Mouse (Mus musculus): Measurements from ENCODE around the gene Fgfr2. TPM values are rescaled to one million over a fixed set of nuclear protein-coding genes. Genes with fewer than 3 reads are reported as not detected.
"Not testable (repeated sequence)": the region's sequence is repeated elsewhere in the genome, so short reads cannot be mapped to it uniquely, and the experiment has no call there.

The Fgfr2 gene
- total RNA-seq, 2 experiments from 2014 or later = 1.5 to 1.7 TPM

- DNase-seq = peak; percentile 62 to 78
Measured at GRCm38 (mm10) chr7:133121661-133122378, 1.3 kb downstream of the Fgfr2 start.

DNA sequence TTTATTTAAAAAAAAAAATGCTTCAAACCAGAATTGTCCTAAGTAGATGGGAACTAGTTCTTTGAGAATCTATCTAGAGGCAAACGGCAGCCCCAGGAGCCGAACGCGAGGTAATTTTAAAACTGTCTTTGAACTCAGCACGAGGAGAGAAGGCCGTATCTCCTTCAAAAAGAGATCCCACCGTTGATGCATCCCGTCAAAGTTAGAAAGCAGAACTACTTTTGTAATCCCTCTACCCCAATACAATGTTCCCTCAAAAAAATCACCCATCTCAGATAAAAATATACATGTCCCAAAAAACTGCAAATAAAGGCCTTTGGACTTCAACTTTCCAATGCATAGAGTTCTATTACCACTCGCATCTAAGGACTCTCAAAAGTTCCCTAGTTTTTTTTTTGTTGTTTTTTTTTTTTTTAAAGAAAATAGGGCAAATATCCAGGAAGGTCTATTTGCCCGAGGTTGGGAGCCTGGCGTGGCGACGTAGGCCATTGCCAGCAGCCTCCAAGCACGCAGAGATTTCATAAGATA, 2.0 kb downstream of the Fgfr2 start:
- no peak for DNase-seq
- intact Hi-C loops (cut with DNase I) = loop anchor here (5.0 to 10.0 kb wide), 6 partner anchors 34 to 516 kb away; partner anchors contain the start of genes Abraxas2, Edrf1, Eef1akmt2 and Zranb1

More at GRCm38 (mm10) chr7:133121661-133122378, 1.3 kb downstream of the Fgfr2 start:
- intact Hi-C loops (cut with DNase I) = loop anchor here (2.0 to 10.0 kb wide), 7 partner anchors 35 to 515 kb away; partner anchors contain the start of genes Abraxas2, Edrf1, Eef1akmt2 and Zranb1

DNA sequence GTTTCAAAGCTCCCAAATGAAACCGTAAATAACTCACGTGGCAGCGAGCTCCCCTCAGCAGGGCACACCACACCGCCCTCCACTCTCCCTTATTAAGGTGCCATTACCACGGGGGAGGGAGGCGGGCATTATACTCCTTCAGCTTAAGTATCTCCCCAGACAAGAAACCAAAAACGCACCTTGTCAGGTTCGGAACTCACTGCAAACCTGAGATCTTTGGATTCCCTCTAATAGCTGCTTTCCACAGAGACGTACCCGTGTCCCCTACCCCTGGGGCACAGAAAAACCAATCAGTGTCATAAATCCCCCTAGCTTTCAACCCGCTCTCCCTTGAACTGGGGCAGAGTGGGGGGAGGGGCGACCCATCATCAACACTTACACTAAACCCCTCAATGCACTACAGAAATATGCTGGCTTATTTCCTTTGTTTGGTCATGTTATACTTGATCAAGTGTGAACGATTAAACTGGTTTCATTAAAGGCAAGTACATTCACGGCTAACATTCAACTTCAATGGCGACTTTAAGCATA, 2.9 kb downstream of the Fgfr2 start:
- intact Hi-C loops (cut with DNase I) = loop anchor here (5.0 to 10.0 kb wide), 6 partner anchors 33 to 517 kb away; partner anchors contain the start of genes Abraxas2, Edrf1, Eef1akmt2 and Zranb1
- no peak for DNase-seq

DNA sequence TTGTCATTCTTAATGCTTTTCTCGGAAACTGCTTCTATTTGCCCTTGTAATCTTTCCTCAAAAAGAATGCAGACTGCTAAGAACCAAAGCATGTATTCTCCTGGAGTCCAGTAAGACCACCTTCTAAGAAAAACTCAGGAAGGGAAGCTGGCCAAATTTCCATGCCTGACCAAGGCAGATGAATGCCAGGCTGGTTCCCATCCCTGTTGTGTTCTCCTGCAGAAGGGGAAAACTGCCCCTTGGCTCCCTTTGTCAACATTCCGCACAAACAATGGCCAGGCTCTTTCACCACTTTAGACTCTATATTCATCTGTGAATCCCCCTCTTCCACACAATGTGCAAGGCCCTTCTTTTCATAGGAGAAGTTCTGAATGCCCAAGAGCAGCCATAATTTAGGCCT, 5.3 kb downstream of the Fgfr2 start:
- no peak for DNase-seq
- intact Hi-C loops (cut with DNase I) = no loop called here

- intact Hi-C loops (cut with DNase I) = no loop called here
- no peak for DNase-seq
Measured at GRCm38 (mm10) chr7:133116542-133116941, 6.6 kb downstream of the Fgfr2 start.

- intact Hi-C loops (cut with DNase I) = no loop called here
- DNase-seq = no peak
Measured at GRCm38 (mm10) chr7:133115886-133116285, 7.3 kb downstream of the Fgfr2 start.

GRCm38 (mm10) chr7:133114847-133115470, 8.2 kb downstream of the Fgfr2 start:
- intact Hi-C loops (cut with DNase I) = no loop called here
- peak in 1 of 2 experiments; percentile 35 for DNase-seq

- intact Hi-C loops (cut with DNase I) = no loop called here
- no peak for DNase-seq
Measured at GRCm38 (mm10) chr7:133113185-133113895, 9.8 kb downstream of the Fgfr2 start.

- intact Hi-C loops (cut with DNase I) = no loop called here
Measured at GRCm38 (mm10) chr7:133112351-133112831, 10.8 kb downstream of the Fgfr2 start.

DNA sequence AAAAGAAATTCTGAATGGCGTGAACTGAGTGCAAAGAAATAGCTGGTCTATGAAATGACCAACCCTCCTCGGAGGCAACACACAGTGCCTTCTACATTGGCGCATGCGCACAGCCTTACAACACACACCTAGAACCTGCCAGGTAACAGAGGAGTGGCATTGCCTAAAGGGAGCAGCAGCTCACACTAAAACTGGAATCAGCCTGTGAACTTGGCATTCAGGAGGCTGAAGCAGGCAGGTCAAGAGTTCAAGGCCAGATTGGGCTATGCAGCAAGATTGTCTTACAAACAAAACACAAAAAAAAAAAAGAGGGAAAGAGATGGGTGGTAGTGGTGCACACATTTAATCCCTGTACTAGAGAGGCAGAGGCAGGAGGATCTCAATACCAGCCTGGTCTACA, 13.7 kb downstream of the Fgfr2 start:
- intact Hi-C loops (cut with DNase I) = no loop called here
- DNase-seq = no peak

More at GRCm38 (mm10) chr7:133112351-133112831, 10.8 kb downstream of the Fgfr2 start:
- no peak for DNase-seq

DNA sequence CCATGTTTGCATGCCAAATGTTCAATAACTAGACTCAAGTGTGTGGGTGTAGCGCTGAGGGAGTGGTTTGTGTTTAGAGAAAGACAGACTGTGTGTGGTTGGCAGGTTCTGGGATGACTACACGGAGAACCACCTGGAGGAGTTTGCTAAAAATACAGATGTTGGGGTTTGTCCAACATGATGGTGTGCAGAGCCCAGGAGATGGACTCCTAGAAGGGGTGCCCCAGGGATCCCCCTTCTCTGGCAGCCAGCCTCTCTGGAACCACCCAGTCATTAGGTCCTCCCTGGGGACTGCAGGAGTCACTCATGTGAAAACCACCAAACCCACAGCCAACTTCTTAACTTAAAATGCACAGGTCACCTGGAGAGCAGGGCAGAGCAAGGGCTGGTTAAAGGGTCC, 14.5 kb downstream of the Fgfr2 start:
- intact Hi-C loops (cut with DNase I) = no loop called here
- no peak for DNase-seq

DNA sequence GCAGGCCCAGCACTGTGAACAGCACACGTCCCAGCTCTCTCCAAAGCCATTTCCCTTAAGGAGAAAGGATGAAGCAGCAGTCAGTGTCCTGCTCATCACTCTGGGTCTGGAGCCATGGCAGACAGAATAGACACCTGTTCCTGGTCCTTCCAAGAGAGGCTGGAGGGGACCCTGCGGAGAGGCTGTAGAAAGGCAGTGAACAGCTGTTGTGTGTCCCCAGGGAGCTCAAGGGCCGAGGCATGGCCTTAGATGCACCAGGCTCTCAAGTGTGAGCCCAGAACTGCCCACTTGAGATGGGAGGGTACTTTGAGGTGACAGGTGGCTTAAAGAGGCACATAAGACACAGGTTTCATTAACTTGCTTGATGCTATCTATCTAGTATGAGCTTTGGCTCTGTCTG, 20.6 kb downstream of the Fgfr2 start:
- no peak for DNase-seq

DNA sequence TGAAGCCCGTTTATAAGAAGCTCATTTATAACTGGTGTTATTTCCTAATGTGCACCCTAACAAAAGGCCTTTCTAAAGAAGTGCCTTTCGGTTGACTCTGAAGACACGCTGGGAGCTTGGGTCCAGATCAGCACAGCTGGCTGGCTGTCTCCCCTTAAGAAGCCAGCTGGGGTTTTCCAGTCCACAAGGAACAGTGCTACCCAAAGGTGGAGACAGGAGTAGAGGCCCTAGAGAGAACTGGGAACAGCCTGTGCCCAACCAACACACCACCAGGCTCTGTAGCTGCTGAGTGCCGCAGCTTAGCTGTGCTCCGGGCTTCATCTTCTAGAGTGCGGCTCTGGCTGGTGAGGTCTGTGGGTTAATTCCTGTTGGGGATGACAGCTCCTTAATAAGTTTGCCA, 22.1 kb downstream of the Fgfr2 start:
- intact Hi-C loops (cut with DNase I) = no loop called here
- DNase-seq = no peak

More for the DNA sequence above, 20.6 kb downstream of the Fgfr2 start:
- intact Hi-C loops (cut with DNase I) = no loop called here

GRCm38 (mm10) chr7:133100178-133100577, 23.0 kb downstream of the Fgfr2 start:
- intact Hi-C loops (cut with DNase I) = no loop called here
- DNase-seq = no peak

DNA sequence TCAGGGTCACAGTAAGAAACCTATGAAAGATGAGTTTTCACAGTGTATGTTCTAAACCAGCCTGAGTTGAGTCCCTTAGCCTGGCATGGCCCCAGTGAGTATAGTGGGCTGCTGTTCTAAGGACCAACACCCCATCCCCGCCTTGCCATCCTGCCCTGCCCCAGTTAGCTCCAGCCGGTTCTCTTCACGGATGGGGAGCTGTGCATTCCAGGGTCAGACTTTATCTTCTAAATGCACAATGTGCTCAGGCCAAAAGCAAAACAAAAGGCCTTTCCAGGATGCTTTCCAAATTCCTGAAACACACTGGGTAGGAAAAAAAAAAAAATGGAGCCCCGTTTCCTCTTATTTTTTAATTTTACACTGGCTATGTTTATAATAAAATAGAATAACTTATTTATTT, 23.9 kb downstream of the Fgfr2 start:
- intact Hi-C loops (cut with DNase I) = no loop called here
- DNase-seq = peak in 1 of 2 experiments; percentile 44

- DNase-seq = peak in 1 of 2 experiments; percentile 51
- intact Hi-C loops (cut with DNase I) = no loop called here
Measured at GRCm38 (mm10) chr7:133098118-133098793, 24.9 kb downstream of the Fgfr2 start.

GRCm38 (mm10) chr7:133095610-133096009, 27.5 kb downstream of the Fgfr2 start:
- intact Hi-C loops (cut with DNase I); DNase-seq: not testable (repeated sequence)

- intact Hi-C loops (cut with DNase I) = no loop called here
- DNase-seq = no peak
Measured at GRCm38 (mm10) chr7:133094711-133095495, 28.2 kb downstream of the Fgfr2 start.

- no peak for DNase-seq
- intact Hi-C loops (cut with DNase I) = no loop called here
Measured at GRCm38 (mm10) chr7:133094161-133094560, 29.0 kb downstream of the Fgfr2 start.
